Mouse (Mus musculus): Measurements from ENCODE around the gene Mttp.

DNA sequence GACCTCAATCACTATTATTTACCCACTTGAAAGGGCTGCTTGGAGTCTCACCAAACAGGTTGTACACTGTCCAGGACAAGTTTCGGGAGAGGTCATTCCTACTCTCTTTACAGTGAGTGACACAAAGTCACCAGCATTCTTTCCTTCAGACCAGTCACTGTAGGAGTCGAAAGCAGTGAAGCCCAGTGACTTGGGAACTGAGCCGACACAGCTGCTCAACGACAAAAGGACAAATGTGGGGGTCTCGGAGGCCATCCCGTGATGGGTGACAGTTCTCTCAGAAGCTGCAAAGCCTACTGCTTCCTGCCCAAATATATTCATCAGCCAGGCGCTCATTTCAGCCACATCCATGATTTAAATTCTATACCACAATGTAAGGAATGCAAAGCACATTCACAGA lies 87.8 kb downstream of the Mttp start:
- TF ChIP-seq CHD1 (IDR thresholded peaks at IDR 0.05; ENCODE audit: low read depth, low read length) (no peak), SIN3A (IDR thresholded peaks at IDR 0.05; ENCODE audit: low read length) (no peak)

All from MEL (cell line).